Mouse (Mus musculus) CD4-positive, CD25-positive, alpha-beta regulatory T cell, adult 4 months (primary cell): Measurements from ENCODE around the gene Ube2v1. TPM values are rescaled to one million over a fixed set of nuclear protein-coding genes. Genes with fewer than 3 reads are reported as not detected.

Experiments
- ATAC-seq: one replicate; pipeline ENCODE4 v1.8.0; 2017
- polyA plus RNA-seq, 2 experiments: library from polyadenylated mRNA; unstranded; fragments of 100-300 nt; shearing (Covaris generic); gene quantifications; one replicate each; pipeline ENCODE4 v1.2.1; 2017

The Ube2v1 gene
- polyA plus RNA-seq, 2 experiments from 2014 or later: 373 to 544 TPM

GRCm38 (mm10) chr2:167559413-167559812 lies 72.5 kb downstream of the Ube2v1 start:
- ATAC-seq: no peak

Other genes starting within 250 kb of the Ube2v1 start
- gene Slc9a8, start 210.4 kb downstream of the Ube2v1 start, polyA plus RNA-seq: 10 to 100 TPM; 42.4 to 75.1 TPM
- gene Rnf114, start 139.4 kb downstream of the Ube2v1 start, polyA plus RNA-seq: 100 to 1,000 TPM; 187 to 302 TPM
- 10 to 100 TPM; 10.5 to 20.9 TPM for gene Spata2, start 139.2 kb downstream of the Ube2v1 start, polyA plus RNA-seq
- under 1 TPM in 1 of 2 experiments, not detected in 1; 0.27 TPM for gene Snai1, start 93.9 kb downstream of the Ube2v1 start, polyA plus RNA-seq
- gene Gm20431, start 29.4 kb upstream of the Ube2v1 start, polyA plus RNA-seq: not detected
- gene Cebpb, start 56.8 kb upstream of the Ube2v1 start, polyA plus RNA-seq: 1 to 10 TPM in 1 of 2 experiments, under 1 TPM in 1; 0.70 to 2.7 TPM
- 10 to 100 TPM; 12.2 to 16.0 TPM for gene Tmem189, start 57.7 kb upstream of the Ube2v1 start, polyA plus RNA-seq